Mouse (Mus musculus) heart, adult 18-20 months (tissue): ENCODE measurements around the gene Carns1. TPM values are rescaled to one million over a fixed set of nuclear protein-coding genes. Genes with fewer than 3 reads are reported as not detected.

ENCODE experiments used
- DNase-seq, 2 experiments: peaks; one replicate each; pipeline ENCODE4 v3.0.0; 2021 to 2022; ENCODE audit warnings: mixed read lengths in 1 of 2
- total RNA-seq, 2 experiments: library from RNA; stranded (reverse); gene quantifications; 2 replicates each; pipeline ENCODE4 v1.2.3; 2021

Gene Carns1
- total RNA-seq, 2 experiments from 2014 or later = 28.3 to 30.5 TPM

- DNase-seq = peak in 1 of 2 experiments; percentile 46
Measured at GRCm38 (mm10) chr19:4202149-4202548, 26.9 kb upstream of the Carns1 start.

- peak; percentile 98 for DNase-seq
Measured at GRCm38 (mm10) chr19:4201291-4201909, 26.1 kb upstream of the Carns1 start, which contains the start of gene Rad9a. Gene Rad9a, minus strand, starts transcription at chr19:4201662.

GRCm38 (mm10) chr19:4197180-4197579 is 21.9 kb upstream of the Carns1 start:
- DNase-seq = no peak

GRCm38 (mm10) chr19:4196548-4196947 is 21.3 kb upstream of the Carns1 start:
- peak; percentile 56 to 68 for DNase-seq

GRCm38 (mm10) chr19:4196048-4196447 is 20.8 kb upstream of the Carns1 start:
- DNase-seq = no peak

- no peak for DNase-seq
Measured at GRCm38 (mm10) chr19:4194776-4195650, 19.7 kb upstream of the Carns1 start.

GRCm38 (mm10) chr19:4194021-4194724 is 18.9 kb upstream of the Carns1 start:
- no peak for DNase-seq

GRCm38 (mm10) chr19:4193129-4193528 is 17.9 kb upstream of the Carns1 start:
- no peak for DNase-seq

- no peak for DNase-seq
Measured at GRCm38 (mm10) chr19:4192251-4192985, 17.1 kb upstream of the Carns1 start.

GRCm38 (mm10) chr19:4191528-4192250 is 16.4 kb upstream of the Carns1 start, which contains the start of gene Ppp1ca:
Gene Ppp1ca, plus strand, starts transcription at chr19:4192065.
- peak; percentile 96 for DNase-seq

GRCm38 (mm10) chr19:4190831-4191334 is 15.6 kb upstream of the Carns1 start, which contains the start of gene Tbc1d10c:
Gene Tbc1d10c, minus strand, starts transcription at chr19:4191284.
- peak in 1 of 2 experiments; percentile 69 for DNase-seq

GRCm38 (mm10) chr19:4189051-4189620 is 13.9 kb upstream of the Carns1 start:
- DNase-seq = no peak

- no peak for DNase-seq
Measured at GRCm38 (mm10) chr19:4187303-4187702, 12.0 kb upstream of the Carns1 start.

- no peak for DNase-seq
Measured at GRCm38 (mm10) chr19:4184976-4185975, 10.0 kb upstream of the Carns1 start.

- no peak for DNase-seq
Measured at GRCm38 (mm10) chr19:4183689-4184088, 8.4 kb upstream of the Carns1 start.

- DNase-seq = peak; percentile 63 to 81
Measured at GRCm38 (mm10) chr19:4181892-4182291, 6.6 kb upstream of the Carns1 start.

- DNase-seq = no peak
Measured at GRCm38 (mm10) chr19:4180411-4180810, 5.1 kb upstream of the Carns1 start.

GRCm38 (mm10) chr19:4172925-4173324 is 2.4 kb downstream of the Carns1 start:
- DNase-seq = no peak
